Mouse (Mus musculus) ovary, postnatal 14 days (tissue): ENCODE measurements around the gene Izumo4.

ENCODE experiments used
- DNase-seq: peaks from one replicate; pipeline ENCODE4 v3.0.0; 2022; ENCODE audit warnings: low spot score

Gene Izumo4

GRCm38 (mm10) chr10:80701721-80702535 lies at the start of gene Izumo4, which contains the start of gene Mob3a:
Gene Izumo4 (plus strand): TSS chr10:80702184.
Gene Mob3a (minus strand): TSS chr10:80701977.
- DNase-seq = peak; percentile 94

GRCm38 (mm10) chr10:80653156-80653720 lies 48.7 kb upstream of the Izumo4 start:
- no peak for DNase-seq

GRCm38 (mm10) chr10:80654866-80655265 lies 47.1 kb upstream of the Izumo4 start:
- DNase-seq = no peak

GRCm38 (mm10) chr10:80655406-80656129 lies 46.4 kb upstream of the Izumo4 start:
- DNase-seq = no peak

- DNase-seq = peak; percentile 98
These were observed 45.7 kb upstream of the Izumo4 start for GRCm38 (mm10) chr10:80656130-80656862.

- DNase-seq = no peak
These were observed 44.9 kb upstream of the Izumo4 start, which contains the start of gene Btbd2 for GRCm38 (mm10) chr10:80656863-80657623. Gene Btbd2 (minus strand): TSS chr10:80657071.

- no peak for DNase-seq
These were observed 43.7 kb upstream of the Izumo4 start for GRCm38 (mm10) chr10:80658194-80658840.

GRCm38 (mm10) chr10:80658841-80659202 lies 43.2 kb upstream of the Izumo4 start:
- no peak for DNase-seq

GRCm38 (mm10) chr10:80659213-80659612 lies 42.8 kb upstream of the Izumo4 start:
- DNase-seq = peak; percentile 71

GRCm38 (mm10) chr10:80661149-80661548 lies 40.8 kb upstream of the Izumo4 start:
- DNase-seq = no peak

- no peak for DNase-seq
These were observed 38.3 kb upstream of the Izumo4 start for GRCm38 (mm10) chr10:80663485-80664196.

GRCm38 (mm10) chr10:80664197-80665015 lies 37.6 kb upstream of the Izumo4 start:
- peak; percentile 83 for DNase-seq

GRCm38 (mm10) chr10:80665016-80665380 lies 37.0 kb upstream of the Izumo4 start:
- DNase-seq = peak; percentile 54

- DNase-seq = no peak
These were observed 36.5 kb upstream of the Izumo4 start for GRCm38 (mm10) chr10:80665459-80665858.

GRCm38 (mm10) chr10:80665981-80666733 lies 35.8 kb upstream of the Izumo4 start:
- DNase-seq = no peak

- no peak for DNase-seq
These were observed 35.1 kb upstream of the Izumo4 start for GRCm38 (mm10) chr10:80666837-80667412.

GRCm38 (mm10) chr10:80668614-80669013 lies 33.4 kb upstream of the Izumo4 start:
- no peak for DNase-seq

GRCm38 (mm10) chr10:80669018-80669417 lies 33.0 kb upstream of the Izumo4 start:
- DNase-seq = no peak
